Mouse (Mus musculus) embryo, embryonic 9.5 days (tissue): ENCODE data around the gene Cinp.

ENCODE experiments used
- DNase-seq: peaks from one replicate; pipeline ENCODE4 v3.0.0-alpha.2; 2017; ENCODE audit errors: extremely low spot score

The Cinp gene

DNA sequence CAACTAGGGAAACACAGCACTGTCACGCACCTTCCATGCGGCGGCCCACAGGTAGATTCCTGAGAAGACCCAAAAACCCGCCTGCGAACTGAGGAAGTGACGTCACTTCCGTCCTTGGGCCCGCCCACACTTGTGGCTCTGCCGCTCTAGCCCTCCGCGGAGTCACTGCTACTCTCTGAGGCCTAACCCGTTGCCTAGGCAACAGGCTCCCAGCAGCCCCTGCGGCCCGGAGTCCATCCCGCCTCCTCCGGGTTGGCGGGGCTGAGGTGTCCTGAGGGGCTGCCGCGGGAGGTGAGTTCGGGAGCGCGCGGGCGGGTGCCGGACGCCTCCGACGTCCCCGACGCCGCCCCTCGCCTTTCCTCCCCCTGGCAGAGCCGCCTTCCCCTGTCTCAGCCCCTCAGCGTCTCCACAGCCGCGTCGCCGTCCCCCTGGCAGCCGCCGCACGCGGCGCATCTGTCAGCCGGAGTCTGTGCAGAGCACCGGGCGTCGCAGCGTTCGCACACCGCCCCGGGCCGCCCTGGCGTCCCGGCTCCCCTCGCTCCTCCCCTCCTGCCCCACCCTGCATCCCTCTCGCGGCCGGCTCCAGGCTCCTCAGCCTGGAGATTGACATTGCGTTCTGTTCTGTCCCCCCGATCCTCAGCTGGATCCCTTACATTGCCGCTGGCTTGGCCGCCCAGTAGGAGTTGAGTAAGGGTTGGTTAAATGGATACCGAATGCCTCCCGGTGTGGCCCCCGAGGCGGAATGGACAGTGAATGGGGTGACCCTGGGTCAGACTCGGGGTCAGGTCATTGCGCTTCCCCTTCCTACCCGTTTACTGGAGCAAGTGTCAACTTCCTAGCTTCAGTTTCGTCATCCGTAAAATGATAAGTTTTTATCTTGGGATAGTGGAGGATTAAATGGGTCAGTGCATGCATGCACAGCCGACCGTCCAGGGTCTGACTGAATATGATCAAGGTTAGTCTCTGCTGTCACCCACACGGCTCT lies at the start of gene Cinp, which contains the start of gene Tecpr2:
Gene Cinp, minus strand, starts transcription at position 110 of the 985 bp plus-strand sequence.
Gene Tecpr2, plus strand, starts transcription at position 229 of the 985 bp plus-strand sequence.
- DNase-seq = peak; percentile 95

DNA sequence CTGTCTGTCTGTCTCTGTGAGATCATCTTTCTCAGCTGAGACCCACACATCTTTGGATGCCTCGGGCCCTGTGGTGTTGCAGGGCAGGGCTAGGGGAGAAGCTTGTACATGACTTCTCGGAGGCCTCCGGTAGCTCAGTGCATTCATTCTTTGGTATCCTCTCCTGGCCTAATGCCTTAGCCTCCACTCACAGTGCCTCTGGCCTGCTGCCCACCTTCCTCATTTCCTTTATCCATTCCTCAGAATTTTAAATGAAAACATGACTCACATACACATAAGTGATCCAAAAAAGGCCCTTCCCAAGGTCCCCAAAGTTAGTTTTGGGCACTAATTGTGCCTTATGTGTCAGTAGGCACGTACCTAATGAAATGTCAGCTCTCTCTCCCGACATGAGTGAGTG lies 48.6 kb upstream of the Cinp start:
- DNase-seq = no peak

DNA sequence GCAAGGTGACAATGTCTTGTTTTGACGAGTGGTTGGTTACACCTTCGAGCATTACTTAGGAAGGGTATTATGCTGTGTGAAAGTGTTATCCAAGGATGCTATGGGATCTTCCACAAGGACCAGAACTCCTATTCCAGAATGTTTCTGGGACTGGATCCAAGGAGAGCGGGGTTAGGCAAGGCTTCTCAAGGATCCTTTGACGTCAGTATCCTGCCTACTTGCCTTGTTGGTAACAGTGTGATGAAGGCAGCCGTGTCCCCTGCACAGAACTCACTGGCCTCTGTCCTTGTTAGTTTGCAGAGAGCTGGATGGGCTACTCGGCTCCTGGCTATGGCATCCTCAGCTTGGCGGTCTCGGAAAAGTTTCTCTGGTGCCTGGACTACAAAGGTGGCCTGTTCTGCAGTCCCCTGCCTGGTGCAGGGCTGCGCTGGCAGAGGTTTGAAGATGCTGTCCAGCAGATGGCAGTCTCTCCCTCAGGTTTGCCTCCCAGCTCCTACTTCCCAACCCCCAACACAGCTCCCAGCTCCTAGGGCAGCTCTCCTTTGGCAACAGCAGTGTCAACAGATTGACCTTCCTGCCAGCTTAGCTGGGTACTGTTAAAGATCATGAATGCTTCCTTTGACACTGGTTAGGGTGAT lies 47.2 kb upstream of the Cinp start:
- peak; percentile 70 for DNase-seq

DNA sequence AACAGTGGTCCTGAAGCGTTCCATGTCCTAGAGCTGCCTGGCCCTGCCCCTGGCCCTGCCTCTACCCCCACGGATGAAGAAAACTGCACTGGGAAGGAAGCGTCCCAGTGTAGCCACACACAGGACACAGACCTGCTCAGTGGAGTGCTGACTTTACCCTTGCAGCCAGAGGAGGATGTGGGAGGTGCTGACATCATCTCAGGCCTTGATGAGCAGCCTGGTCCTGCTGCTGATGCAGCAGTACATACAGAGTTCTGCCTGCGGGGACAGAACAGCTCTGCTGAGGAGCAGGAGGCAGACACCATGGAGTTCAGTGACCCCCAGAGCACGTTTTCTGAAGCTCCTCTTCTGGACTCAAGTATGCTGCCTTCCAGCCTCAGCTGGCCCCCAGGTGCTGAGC lies 43.9 kb upstream of the Cinp start:
- no peak for DNase-seq

DNA sequence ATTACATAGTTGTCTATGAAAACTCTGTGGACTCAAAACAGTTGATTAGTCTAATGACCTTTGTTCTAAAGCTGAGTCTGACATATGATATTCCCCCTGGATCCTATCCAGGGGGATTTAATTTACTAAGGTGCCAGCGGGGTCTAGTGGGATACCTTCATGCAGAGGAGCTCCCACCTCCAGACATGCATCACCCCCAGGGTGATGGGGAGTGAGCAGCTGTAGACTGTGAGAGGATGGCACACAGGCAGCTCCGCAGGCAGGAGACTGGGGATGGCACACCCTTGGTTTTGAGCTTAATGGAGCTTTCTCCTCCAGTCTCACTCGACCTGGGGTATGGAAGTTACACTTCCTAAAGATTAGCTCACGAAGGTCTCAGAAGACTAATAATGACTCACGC lies 32.6 kb upstream of the Cinp start:
- no peak for DNase-seq

DNA sequence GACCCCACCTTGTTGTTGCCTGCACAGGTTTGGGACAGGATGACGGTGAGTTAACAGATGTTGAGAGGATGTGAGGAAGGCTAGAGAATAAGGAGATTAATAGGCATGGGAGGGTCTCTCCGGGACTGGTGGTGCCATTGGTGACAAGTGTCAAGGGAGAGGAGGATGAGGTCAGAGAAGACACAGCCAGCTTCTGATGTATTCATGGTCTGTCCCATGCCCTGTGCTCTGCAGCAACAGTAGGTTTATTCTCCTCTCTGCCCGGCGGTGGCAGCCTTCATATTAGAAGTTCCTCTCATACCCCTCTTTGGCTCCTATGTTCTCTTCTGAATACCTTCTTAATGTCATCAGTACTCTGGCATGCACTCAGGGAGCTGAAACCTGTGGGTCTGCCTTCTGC lies 31.3 kb upstream of the Cinp start:
- DNase-seq = no peak

DNA sequence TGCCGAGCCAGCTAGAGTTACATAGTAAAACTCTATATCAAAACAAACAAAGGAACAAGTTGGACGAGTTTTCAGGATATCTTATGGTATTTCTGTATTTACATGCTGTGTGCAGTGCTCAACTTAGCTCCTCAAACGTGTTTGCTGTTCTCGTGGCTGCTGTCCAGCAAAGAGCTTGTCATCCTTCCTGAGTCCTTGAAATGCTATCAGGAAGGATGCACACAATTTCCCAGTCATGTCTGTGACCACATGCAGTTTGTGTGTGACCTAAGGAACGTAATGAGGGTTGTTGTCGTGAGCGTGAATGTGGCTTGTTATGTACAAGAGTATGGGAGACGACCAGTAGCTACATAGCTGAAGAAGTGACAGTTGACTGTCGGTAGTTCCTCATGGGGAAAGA lies 26.8 kb upstream of the Cinp start:
- no peak for DNase-seq

DNA sequence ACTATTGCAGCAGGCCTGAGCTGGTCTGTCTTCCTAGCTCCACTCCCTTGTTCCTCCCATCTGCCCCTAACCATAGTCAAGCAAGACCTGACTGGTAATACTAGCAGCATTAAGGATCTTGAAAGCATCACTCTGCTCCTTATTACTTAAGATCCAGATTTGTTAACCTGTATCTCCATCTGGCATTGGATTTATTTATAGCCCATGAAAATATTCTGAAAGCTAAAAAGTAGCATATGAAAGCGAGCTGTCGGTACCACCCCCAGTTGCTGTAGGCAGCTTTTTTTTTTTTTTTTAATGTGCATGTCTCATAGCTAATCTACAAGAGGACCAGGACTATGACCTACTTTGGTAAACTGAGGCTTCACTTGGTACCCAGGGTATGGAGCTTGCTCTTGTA lies 21.0 kb upstream of the Cinp start:
- DNase-seq = no peak

DNA sequence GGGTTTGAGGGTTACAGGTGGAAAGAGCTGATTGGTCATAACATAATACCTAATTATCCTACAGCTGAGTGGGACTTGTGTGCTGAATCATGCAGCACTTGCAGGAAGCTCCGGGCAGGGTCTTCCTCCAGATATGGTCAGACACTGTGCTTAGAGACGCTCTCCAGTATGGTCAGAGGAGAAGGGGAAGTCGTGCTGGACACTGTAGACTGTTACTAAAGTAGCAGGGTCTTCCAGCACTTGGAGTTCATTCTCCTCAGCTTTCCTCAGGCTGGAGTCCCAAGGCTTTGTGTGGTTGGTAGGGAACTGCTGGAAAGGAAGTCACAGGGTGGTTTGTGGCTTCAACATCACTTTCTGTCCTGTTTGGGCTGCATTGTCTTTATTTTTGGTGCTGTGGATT lies 18.9 kb upstream of the Cinp start:
- no peak for DNase-seq

DNA sequence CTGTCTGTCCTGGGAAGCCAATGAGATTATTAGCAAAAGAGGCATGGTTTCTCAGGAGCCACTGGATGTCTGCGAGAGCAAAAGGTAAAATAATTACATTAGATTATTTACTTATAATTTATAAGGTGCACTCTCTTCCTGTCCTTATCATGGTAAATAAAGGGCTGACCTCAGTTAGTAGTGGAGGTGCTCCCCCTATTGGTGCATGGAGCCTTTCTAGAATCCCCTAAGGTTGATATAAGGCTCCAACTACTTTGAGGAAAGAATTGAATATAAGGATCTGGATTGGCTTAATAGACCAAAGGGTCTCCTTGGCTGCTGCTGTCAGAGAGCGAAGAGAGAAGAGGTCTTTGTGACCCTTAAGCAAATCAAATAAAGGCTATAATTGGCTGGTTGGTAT lies 14.6 kb upstream of the Cinp start:
- no peak for DNase-seq

DNA sequence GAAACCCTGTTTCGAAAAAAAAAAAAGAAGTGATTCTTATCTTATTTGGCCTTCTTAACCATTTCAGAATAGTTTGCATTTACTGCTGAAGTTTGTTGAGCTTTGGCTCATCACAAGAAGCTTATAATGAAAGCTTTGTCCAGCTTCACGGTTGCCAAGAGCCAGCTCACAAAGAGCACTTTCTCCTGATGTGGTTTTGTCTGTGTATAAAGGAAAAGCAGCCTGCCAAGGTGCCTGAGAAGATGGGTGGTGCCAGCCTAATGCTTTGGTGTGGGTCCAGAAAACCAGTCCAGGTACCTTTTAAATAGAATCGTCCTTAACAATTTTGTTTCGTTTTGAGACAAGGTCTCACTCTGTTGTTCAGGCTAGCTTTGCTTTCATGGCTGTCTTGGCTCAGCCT lies 13.2 kb upstream of the Cinp start:
- DNase-seq = no peak

DNA sequence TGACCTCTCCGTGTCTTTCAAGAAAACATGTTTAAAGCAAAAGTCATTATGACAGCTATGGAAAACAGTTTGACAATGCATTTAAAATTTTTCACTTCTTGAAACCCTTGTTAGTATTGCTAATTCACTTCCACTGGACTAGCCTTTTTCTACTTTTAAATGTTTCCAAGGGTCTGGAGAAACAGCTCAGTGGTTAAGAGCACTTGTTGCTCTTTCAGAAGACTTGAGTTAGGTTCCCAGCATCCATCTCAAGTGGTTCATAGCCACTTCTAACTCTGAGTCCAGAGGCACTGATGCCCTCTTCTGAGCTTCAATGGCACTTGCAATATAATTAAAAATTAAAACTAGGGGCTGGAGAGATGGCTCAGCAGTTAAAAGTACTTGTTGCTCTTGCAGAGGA lies 2.9 kb upstream of the Cinp start:
- no peak for DNase-seq

DNA sequence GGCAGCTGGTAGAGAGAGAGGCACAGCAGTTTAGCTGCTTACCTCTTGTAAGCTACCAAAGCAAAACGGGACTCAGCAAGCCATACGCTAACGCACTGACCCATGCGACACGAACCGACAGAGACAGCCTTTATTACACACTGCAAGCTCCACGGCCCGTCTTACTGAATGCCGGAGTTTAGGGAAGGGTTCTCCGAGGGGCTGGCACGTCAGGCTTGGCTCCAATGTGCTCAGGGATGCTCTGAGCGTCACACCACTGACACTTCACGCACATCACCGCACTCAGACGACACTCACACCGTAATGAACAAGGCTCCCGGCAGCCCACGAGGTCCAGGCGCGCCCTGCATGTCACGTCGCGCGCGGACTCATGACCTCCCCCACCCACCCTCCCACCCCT lies 339 bp downstream of the Cinp start:
- no peak for DNase-seq

DNA sequence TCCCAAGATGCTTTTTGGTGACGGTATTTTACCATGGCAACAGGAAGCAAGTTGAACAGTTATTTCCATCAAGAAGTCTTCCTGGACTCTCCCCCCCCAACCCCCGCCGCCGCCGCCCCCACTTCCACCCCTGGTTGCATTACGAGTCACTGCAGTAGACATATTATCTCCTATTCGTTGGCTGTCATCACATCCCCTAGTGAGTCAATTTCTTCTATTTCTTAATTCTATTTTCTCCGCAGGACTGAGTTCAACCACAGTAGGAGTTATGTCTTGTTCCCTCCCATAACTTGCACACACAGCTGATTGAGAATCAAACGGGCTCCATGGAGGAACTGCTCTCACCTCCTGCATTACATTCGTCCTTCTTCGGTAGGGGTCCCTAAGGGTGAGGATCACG lies 839 bp downstream of the Cinp start:
- DNase-seq = no peak

DNA sequence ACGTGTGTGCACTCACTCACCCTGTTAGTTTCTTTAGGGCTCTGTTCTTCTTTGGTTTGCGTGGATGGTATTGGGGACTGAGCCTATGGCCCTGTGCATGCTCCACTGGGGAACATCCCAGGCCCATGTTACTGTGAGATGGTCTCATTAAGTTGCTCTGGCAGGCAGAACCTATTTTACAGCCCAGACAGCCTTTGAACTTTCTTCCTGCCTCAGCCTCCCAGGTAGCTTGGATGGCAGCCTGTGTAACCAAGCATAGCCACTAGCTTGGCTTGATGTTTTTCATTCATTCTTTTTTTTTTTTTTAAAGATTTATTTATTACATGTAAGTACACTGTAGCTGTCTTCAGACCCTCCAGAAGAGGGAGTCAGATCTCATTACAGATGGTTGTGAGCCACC lies 3.7 kb downstream of the Cinp start:
- DNase-seq = no peak

DNA sequence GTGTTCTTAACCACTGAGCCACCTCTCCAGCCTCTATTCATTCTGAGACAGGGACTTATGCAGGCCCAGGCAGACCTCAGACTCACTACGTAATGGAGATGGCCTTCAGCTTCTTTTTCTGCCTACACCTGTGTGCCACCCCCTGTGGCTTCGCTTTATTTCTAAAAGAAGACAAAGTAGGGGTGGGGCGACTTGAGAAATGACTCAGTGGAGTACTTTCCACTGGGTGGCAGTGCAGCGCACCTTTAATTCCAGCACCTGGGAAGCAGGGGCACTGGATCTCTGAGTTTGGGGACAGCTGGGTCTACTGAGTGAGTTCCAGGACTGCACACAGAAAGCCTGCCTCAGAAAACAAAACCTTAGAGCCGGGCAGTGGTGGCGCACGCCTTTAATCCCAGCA lies 6.7 kb downstream of the Cinp start:
- DNase-seq = no peak

DNA sequence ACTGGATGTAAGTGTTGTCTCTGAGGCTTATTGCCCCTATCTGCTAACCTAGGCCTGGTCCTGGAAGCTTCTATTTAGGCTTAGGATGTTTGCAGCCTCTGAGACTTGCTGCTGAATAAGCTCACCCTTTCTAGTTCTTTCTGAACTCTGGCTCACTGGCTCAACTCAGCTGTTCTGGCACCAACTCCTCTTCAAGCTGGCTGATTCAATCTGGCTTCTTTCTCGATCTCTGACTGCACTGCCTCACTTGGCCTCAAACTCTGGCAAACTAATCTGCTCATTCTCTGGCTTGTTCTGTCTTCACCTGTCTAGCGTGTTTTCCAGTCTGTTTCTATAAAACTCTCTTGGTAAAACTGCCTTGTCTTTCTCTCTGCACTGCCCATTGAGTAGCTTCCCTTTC lies 13.6 kb downstream of the Cinp start:
- DNase-seq = no peak

DNA sequence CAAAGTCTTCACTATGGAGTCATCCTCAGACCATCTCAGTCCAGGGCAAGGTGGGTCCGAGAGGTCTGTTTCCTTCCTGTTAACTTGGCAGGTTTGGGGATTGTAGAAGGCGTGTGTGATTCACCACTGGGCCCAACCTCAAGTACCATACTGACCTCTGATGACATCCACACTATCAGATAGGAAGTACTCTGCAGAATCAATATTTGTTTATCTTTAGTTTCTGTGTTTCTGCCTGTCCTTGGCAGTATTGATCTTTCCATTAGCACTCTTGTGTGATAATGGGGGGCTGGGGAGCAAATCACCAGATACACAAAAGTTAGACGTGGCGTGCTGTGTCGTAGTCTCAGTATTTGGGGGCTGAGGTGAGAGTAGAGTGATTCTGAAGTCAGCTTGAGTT lies 17.7 kb downstream of the Cinp start:
- no peak for DNase-seq

DNA sequence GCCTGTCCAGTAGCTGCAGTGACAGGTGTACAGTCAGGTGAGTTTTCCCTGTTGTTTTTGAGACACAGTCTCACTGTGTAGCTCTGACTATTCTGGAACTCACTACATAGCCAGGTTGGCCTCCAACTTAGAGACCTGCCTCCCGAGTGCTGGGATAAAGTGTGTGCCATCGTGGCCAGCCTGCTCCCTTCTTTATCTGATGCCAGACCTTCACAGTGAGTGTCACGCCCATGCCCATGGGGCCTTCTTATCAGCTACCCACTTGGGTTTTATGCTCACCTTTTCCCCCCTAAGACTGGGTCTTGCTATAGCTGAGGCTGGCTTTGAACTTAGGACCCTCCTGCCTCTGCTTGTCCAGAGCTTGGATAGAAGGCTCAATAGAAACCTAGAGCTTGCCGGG lies 18.8 kb downstream of the Cinp start:
- DNase-seq = no peak

DNA sequence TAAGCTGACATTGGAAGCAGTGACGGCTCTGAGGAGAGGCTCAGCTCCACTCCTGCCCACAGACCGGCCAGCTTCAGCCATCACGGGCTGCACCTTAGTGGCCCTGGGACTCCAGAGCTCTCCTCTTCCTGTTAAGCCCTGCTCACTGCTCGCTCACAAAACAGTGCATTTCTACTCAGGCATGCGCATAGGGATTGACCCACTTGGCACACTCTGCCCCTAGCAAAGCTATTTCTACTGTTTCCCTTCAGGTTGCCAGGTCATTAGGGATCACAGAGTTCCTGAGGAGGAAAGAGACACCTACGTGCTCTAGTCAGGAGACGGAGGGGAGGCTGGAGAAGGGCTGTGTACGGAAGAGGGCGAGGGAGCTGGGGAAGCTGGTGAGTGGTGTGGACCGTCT lies 23.0 kb downstream of the Cinp start:
- no peak for DNase-seq

DNA sequence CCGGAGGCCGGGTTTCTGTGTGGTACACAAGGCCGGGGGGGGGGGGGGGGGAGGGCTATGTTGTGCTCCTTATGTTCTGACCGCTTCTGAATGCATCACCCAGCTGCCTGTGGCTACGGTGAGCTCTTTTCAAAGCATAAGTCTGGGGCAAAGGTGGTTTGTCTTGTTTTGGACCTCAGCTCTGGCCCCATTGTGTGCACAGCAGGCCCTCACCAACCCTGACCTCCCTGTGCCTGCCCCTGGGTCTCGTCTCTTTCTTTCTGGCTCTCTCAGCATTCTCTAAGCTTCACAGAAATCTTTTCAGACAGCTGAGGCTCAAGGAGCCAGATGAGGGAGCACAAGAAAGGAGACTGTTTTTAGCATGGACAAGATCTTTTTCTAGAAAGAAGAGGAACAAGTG lies 23.4 kb downstream of the Cinp start:
- no peak for DNase-seq

DNA sequence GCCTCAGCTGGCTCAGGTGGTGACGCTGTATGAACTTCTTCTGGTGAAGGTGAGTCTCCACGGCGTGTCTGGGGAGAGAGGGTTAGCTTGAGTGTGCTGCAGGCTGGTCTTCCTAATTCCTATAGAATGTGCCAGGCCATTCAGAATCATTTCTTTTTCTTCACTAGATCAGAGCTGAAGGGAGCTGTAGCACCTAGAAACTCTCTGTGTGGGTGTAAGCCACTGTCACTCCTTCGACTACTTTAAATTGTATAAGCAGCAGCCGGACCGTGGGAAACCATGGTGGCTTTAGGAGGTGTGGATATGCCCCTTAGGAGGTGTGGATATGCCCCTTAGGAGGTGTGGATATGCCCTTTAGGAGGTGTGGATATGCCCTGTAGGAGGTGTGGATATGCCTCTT lies 24.9 kb downstream of the Cinp start:
- DNase-seq = no peak

DNA sequence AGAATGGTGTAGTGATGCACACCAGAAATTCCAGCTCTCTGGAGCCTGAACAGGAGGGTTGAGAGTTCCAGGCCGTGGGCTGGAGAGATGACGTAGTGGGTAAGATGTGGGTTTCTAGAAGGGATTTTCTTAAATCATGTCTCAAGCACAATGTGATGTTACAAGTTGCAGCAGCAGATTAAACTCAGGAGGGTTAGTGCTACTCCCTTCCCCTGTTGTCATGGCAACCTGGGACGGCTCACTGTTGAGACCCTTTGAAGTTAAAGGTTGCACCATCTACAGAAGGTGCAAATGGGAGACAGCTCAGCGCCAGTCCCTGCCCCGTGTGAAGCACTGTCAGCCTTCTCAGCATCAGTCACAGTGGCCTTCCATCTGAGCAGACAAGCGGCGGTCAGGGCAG lies 27.7 kb downstream of the Cinp start:
- no peak for DNase-seq
